Mouse (Mus musculus): ENCODE measurements around the gene Runx1. TPM values are rescaled to one million over a fixed set of nuclear protein-coding genes. Genes with fewer than 3 reads are reported as not detected.

The Runx1 gene
- polyA plus RNA-seq, 1 experiment from 2014 or later: 13.8 TPM

DNA sequence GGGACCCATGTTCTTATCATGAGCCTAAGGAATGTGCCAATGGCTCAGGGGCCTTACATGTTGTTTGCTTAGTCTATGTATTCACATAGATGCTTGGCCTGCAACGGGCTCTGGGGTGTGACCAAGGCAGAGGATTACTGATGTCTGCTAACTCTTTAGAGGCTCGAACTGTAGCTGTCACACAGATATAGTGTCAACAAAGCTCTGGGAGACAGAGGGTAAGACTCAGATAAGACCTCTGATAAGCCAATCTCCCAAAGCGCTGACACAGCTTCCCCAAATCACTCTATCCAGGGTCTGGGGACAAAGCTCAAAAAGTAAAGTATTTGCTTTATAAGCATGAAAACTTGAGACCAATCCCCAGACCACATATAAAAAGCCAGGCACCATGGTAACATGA, 13.5 kb downstream of the Runx1 start:
- Histone ChIP-seq H3K4me3 (no peak overlapping the region), H3K9me3 (no peaks in the 10 kb centered on the region), H3K4me1 (0 out of 2 replicates have a peak, but pooled peaks cover 4% of the 10 kb centered on the region), H3K36me3 (no peaks in the 10 kb centered on the region), H3K27me3 (no peaks in the 10 kb centered on the region), H3K9ac (no peak overlapping the region), H3K27ac (no peak overlapping the region), H3K4me2 (replicated peaks) (no peak overlapping the region)
- 80% methylated on average over 3 of the region's 3 CpGs for WGBS
- ATAC-seq (ENCODE audit: insufficient number of reproducible peaks, insufficient read depth, low FRiP score, low TSS enrichment): no peak

DNA sequence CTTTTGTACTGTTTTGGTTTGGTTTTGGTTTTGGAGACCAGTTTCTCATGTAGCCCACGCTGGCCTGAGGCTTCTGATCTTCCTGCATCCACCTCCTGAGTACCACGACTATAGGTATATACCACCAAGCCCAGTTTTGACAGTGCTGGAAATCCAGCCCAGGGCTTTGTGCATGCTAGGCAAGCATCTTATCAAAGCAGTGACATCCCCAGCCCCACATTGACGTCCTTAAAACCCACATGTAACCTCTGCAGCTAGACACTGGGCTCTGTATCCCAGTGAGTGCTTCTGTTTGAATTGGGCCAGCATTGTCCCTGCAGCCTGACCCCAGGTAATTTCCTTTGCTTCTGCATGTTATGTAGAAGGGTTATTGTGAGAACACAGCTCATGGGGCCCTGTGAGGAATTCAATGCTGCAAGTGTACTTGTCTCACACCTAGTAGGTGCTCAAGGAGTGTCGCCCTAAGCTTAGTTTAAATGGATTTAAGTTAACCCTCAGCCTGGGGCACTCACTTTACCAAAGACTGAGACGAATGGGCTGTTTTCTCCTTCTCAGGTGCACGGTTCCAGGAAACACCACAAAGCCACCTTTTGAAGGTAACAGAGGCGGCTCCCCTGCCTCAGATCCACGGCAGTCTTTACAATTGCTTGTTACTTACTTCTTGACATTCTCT, 15.2 kb downstream of the Runx1 start:
- Histone ChIP-seq H3K9ac (no peak overlapping the region), H3K4me3 (no peak overlapping the region), H3K9me3 (no peaks in the 10 kb centered on the region), H3K27ac (no peak overlapping the region), H3K4me1 (0 out of 2 replicates have a peak, but pooled peaks cover 4% of the 10 kb centered on the region), H3K4me2 (replicated peaks) (no peak overlapping the region), H3K36me3 (no peaks in the 10 kb centered on the region), H3K27me3 (no peaks in the 10 kb centered on the region)
- no peak for ATAC-seq (ENCODE audit: insufficient number of reproducible peaks, insufficient read depth, low FRiP score, low TSS enrichment)
- 84% methylated on average over 8 of the region's 8 CpGs for WGBS

DNA sequence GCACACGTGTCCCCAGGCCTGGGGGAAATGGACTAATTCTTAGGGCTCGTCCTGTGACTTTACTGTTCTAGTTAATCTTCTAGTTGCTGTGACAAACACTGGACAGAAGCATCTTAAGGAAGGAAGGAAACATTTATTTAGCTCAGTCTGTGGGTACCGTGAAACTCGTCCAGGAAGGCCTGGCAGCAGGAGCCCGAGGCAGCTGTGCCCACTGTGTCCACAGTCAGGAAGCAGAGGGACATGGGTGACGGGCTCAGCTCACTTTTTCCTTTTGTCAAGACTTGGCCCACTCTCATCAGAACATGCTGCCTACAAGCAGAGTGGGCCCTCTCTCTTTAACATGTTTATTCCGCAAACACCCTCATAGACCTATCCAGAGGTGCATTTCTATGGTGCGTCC, 18.2 kb downstream of the Runx1 start:
- H3K4me2 ChIP-seq (replicated peaks): no peak overlapping the region
- no peak overlapping the region for H3K27ac ChIP-seq
- H3K4me1 ChIP-seq: 0 out of 2 replicates have a peak, but pooled peaks cover 3% of the 10 kb centered on the region
- no peak overlapping the region for H3K4me3 ChIP-seq
- no peaks in the 10 kb centered on the region for H3K27me3 ChIP-seq
- H3K36me3 ChIP-seq: no peaks in the 10 kb centered on the region
- ATAC-seq (ENCODE audit: insufficient number of reproducible peaks, insufficient read depth, low FRiP score, low TSS enrichment): no peak
- no peaks in the 10 kb centered on the region for H3K9me3 ChIP-seq
- H3K9ac ChIP-seq: no peak overlapping the region
- WGBS: 83% methylated on average over 8 of the region's 8 CpGs

GRCm38 (mm10) chr16:92803076-92803580, 22.8 kb downstream of the Runx1 start:
- WGBS: 86% methylated on average over 7 of the region's 7 CpGs
- Histone ChIP-seq H3K36me3 (no peaks in the 10 kb centered on the region), H3K4me3 (no peak overlapping the region)

DNA sequence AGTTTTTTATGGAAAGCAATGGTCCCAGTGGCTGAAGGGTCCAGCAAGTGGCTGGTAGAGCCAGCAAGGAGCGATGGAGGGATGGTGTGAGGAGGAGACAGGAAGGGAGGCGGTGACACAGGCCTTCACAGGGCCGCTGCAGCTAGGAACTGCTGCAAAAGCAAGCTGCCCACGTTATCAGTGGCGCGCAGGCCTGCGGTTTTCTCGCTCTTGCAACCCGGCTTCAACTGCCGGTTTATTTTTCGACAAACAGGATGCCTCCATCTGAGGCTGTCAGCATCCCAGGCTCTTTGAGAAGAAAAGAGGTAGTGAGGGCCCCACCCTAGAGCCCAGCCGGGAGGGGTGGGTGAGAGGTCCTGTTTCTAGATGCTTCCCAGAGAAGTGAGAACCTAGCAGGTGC, 24.4 kb downstream of the Runx1 start:
- 83% methylated on average over 12 of the region's 12 CpGs for WGBS
- H3K9me3 ChIP-seq: no peaks in the 10 kb centered on the region
- no peak overlapping the region for H3K9ac ChIP-seq
- no peak overlapping the region for H3K27ac ChIP-seq
- H3K27me3 ChIP-seq: peaks cover 5% of the 10 kb centered on the region; the same call in 1 of the 2 replicates
- no peak overlapping the region for H3K4me3 ChIP-seq
- ATAC-seq (ENCODE audit: insufficient number of reproducible peaks, insufficient read depth, low FRiP score, low TSS enrichment): no peak
- H3K4me1 ChIP-seq: no peaks in the 10 kb centered on the region
- H3K36me3 ChIP-seq: no peaks in the 10 kb centered on the region
- H3K4me2 ChIP-seq (replicated peaks): no peak overlapping the region

More at GRCm38 (mm10) chr16:92803076-92803580, 22.8 kb downstream of the Runx1 start:
- Histone ChIP-seq H3K27ac (no peak overlapping the region), H3K9ac (no peak overlapping the region), H3K4me2 (replicated peaks) (no peak overlapping the region), H3K9me3 (no peaks in the 10 kb centered on the region), H3K27me3 (peaks cover 5% of the 10 kb centered on the region; the same call in 1 of the 2 replicates), H3K4me1 (no peaks in the 10 kb centered on the region)
- no peak for ATAC-seq (ENCODE audit: insufficient number of reproducible peaks, insufficient read depth, low FRiP score, low TSS enrichment)

GRCm38 (mm10) chr16:92800845-92801244, 25.1 kb downstream of the Runx1 start:
- no peak for ATAC-seq (ENCODE audit: insufficient number of reproducible peaks, insufficient read depth, low FRiP score, low TSS enrichment)
- no peak overlapping the region for H3K4me2 ChIP-seq (replicated peaks)
- H3K36me3 ChIP-seq: no peaks in the 10 kb centered on the region
- H3K9me3 ChIP-seq: no peaks in the 10 kb centered on the region
- no peaks in the 10 kb centered on the region for H3K4me1 ChIP-seq
- WGBS: 87% methylated on average over 5 of the region's 5 CpGs
- peaks cover 5% of the 10 kb centered on the region; the same call in 1 of the 2 replicates for H3K27me3 ChIP-seq
- H3K27ac ChIP-seq: no peak overlapping the region
- no peak overlapping the region for H3K4me3 ChIP-seq
- H3K9ac ChIP-seq: no peak overlapping the region

DNA sequence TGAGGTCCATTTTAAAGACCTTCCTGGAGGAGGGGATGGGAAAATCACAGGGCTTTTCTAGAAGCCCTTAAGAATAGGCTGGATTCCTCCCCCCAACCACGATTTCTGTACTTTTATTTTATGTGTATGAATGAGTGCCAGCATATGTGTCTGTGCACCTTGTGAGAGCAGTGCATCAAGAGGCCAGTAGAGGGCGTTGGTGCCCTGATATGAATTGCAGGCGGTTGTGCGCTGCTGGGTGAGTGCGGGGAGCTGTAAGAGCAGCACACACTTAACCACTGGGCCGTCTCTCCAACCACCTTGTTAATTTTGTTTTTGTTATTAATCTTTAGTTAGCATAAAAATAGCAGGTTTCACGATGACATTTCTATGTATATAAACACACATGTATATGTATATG, 26.0 kb downstream of the Runx1 start:
- H3K36me3 ChIP-seq: no peaks in the 10 kb centered on the region
- no peaks in the 10 kb centered on the region for H3K4me1 ChIP-seq
- H3K4me2 ChIP-seq (replicated peaks): no peak overlapping the region
- peaks cover 5% of the 10 kb centered on the region; the same call in 1 of the 2 replicates for H3K27me3 ChIP-seq
- WGBS: 88% methylated on average over 7 of the region's 7 CpGs
- H3K27ac ChIP-seq: no peak overlapping the region
- no peak overlapping the region for H3K9ac ChIP-seq
- H3K4me3 ChIP-seq: no peak overlapping the region
- no peaks in the 10 kb centered on the region for H3K9me3 ChIP-seq
- ATAC-seq (ENCODE audit: insufficient number of reproducible peaks, insufficient read depth, low FRiP score, low TSS enrichment): no peak

- Histone ChIP-seq H3K9ac (no peak overlapping the region), H3K4me1 (no peaks in the 10 kb centered on the region), H3K27ac (no peak overlapping the region), H3K9me3 (no peaks in the 10 kb centered on the region), H3K27me3 (no peaks in the 10 kb centered on the region), H3K4me2 (replicated peaks) (no peak overlapping the region), H3K4me3 (no peak overlapping the region), H3K36me3 (no peaks in the 10 kb centered on the region)
- WGBS: 30% methylated on average over 6 of the region's 6 CpGs
- ATAC-seq (ENCODE audit: insufficient number of reproducible peaks, insufficient read depth, low FRiP score, low TSS enrichment): no peak
Observed at GRCm38 (mm10) chr16:92794197-92794596, 31.8 kb downstream of the Runx1 start.

- no peak overlapping the region for H3K4me3 ChIP-seq
- H3K4me1 ChIP-seq: no peaks in the 10 kb centered on the region
- H3K27ac ChIP-seq: no peak overlapping the region
- no peaks in the 10 kb centered on the region for H3K9me3 ChIP-seq
- no peak overlapping the region for H3K9ac ChIP-seq
- H3K27me3 ChIP-seq: no peaks in the 10 kb centered on the region
- no peak overlapping the region for H3K4me2 ChIP-seq (replicated peaks)
- 59% methylated on average over 8 of the region's 8 CpGs for WGBS
- no peak for ATAC-seq (ENCODE audit: insufficient number of reproducible peaks, insufficient read depth, low FRiP score, low TSS enrichment)
- H3K36me3 ChIP-seq: no peaks in the 10 kb centered on the region
Observed at GRCm38 (mm10) chr16:92793741-92794140, 32.2 kb downstream of the Runx1 start.

DNA sequence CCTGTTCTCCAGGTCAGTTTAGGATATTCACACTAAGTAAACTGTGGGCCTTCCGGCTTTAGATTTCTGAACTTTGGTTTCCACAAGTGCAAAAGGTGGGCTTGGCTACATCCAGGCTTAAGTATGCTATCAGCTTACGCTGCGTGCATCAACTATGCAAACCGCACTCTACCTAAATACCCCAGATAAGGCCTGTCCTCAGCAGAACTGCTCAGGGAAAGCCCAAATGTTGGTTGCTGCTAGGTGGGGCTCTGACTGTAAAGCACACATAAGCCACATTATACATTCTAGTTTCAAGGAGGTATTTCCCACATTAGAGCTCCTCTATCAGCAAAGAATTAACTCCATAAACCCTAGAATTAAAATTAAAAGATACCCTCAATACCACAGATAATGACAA, 33.0 kb downstream of the Runx1 start:
- no peak overlapping the region for H3K27ac ChIP-seq
- no peak overlapping the region for H3K9ac ChIP-seq
- no peaks in the 10 kb centered on the region for H3K27me3 ChIP-seq
- H3K36me3 ChIP-seq: no peaks in the 10 kb centered on the region
- no peaks in the 10 kb centered on the region for H3K9me3 ChIP-seq
- H3K4me1 ChIP-seq: no peaks in the 10 kb centered on the region
- WGBS: 79% methylated on average over 4 of the region's 4 CpGs
- ATAC-seq (ENCODE audit: insufficient number of reproducible peaks, insufficient read depth, low FRiP score, low TSS enrichment): no peak
- no peak overlapping the region for H3K4me2 ChIP-seq (replicated peaks)
- H3K4me3 ChIP-seq: no peak overlapping the region

DNA sequence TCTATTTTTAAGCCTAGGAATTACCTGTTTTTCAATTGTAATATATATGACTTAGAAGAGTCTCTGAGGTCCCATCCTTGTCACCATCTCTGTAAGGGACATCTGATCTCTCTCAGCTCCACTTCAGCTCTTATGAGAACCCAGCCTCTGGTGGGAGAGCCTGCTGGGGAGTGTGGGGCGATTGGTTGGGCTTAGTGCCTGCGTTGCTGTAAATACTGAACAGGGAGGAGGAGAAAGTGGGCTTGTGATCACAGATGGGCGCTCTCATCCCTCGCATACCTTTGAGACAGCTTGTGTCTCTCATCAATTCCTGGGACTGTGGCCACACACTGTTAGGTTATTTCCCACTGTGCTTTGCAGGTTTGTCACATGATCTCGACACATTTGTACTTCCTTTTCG, 35.3 kb downstream of the Runx1 start:
- Histone ChIP-seq H3K4me2 (replicated peaks) (no peak overlapping the region), H3K9ac (no peak overlapping the region), H3K4me3 (no peak overlapping the region), H3K27ac (no peak overlapping the region), H3K9me3 (no peaks in the 10 kb centered on the region), H3K27me3 (no peaks in the 10 kb centered on the region), H3K4me1 (no peaks in the 10 kb centered on the region; the same call in 1 of the 2 replicates), H3K36me3 (no peaks in the 10 kb centered on the region)
- no peak for ATAC-seq (ENCODE audit: insufficient number of reproducible peaks, insufficient read depth, low FRiP score, low TSS enrichment)
- whole genome bisulfite sequencing: 80% methylated on average over 6 of the region's 6 CpGs

GRCm38 (mm10) chr16:92789840-92790239, 36.1 kb downstream of the Runx1 start:
- H3K9me3 ChIP-seq: no peaks in the 10 kb centered on the region
- H3K27me3 ChIP-seq: no peaks in the 10 kb centered on the region
- H3K9ac ChIP-seq: no peak overlapping the region
- H3K4me1 ChIP-seq: no peaks in the 10 kb centered on the region; the same call in 1 of the 2 replicates
- WGBS: 88% methylated on average over 4 of the region's 4 CpGs
- no peak for ATAC-seq (ENCODE audit: insufficient number of reproducible peaks, insufficient read depth, low FRiP score, low TSS enrichment)
- H3K4me3 ChIP-seq: no peak overlapping the region
- H3K27ac ChIP-seq: no peak overlapping the region
- no peak overlapping the region for H3K4me2 ChIP-seq (replicated peaks)
- H3K36me3 ChIP-seq: no peaks in the 10 kb centered on the region
